Mouse (Mus musculus): ENCODE data around the gene Bex6.

- no peak for TF ChIP-seq CTCF (IDR thresholded peaks at IDR 0.05)
- no peak for TF ChIP-seq POLR2A (IDR thresholded peaks at IDR 0.05; ENCODE audit: insufficient read depth, low read depth, low read length)
- no peak for TF ChIP-seq EP300 (IDR thresholded peaks at IDR 0.05; ENCODE audit: insufficient read depth, low read depth, low read length)
These were observed 43.7 kb upstream of the Bex6 start for GRCm38 (mm10) chr16:32135842-32136357.
